Mouse (Mus musculus): ENCODE data around the gene Cd24a. TPM values are rescaled to one million over a fixed set of nuclear protein-coding genes. Genes with fewer than 3 reads are reported as not detected.

Gene Cd24a
- 376 TPM in 2 replicates for polyA plus RNA-seq (2016; fragmentation: Nextera tagmentation; extraction: Ambion mirVana)

DNA sequence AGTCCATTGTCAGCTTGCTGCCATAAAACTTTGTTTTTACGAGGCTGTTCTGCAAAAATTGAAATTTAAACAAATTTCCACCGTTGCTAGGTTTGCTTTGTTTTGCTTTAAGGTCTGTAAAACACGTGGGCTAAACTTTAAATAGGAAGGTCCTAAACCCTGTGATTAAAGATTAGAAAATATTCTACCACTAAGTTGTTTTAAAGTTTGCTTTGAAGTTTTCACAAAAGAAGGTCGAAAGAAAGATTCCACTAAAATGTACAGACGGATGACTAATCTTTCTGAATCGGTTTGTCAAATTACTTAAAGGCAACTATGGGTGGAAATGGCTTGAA, at the start of gene Cd24a:
Gene Cd24a, plus strand, starts transcription at position 288 of the 335 bp plus-strand sequence.
- no peak for ATAC-seq (ENCODE audit: insufficient number of reproducible peaks, insufficient read depth, low FRiP score, low TSS enrichment)
- peak within 1 kb of the TSS; percentile 75 for H3K4me2 ChIP-seq (replicated peaks)
- under 1% methylated on average over 6 of the region's 6 CpGs for WGBS

DNA sequence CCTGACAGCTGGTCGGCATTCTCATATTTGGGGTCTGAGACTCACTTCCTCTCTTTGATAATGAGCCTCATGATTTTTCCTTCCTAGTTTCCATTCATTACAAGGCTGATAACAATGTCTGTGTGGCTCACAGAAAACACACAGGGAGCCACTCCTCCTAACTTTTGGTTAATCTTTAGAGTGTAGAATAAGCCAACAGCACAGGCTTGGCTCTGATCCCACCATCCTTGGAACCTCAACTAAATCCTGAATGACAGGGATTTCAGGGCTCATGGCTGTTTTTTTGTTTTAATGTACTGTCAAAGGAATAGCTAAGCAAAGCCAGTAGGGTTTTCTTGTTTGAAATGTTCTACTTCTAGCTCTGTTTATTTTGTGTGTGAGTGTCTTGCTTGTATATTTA, 43.7 kb upstream of the Cd24a start:
- no peak overlapping the region for H3K27ac ChIP-seq
- H3K36me3 ChIP-seq = peaks cover 47% of the 10 kb centered on the region
- H3K9me3 ChIP-seq = no peaks in the 10 kb centered on the region
- no peak overlapping the region for H3K4me3 ChIP-seq
- WGBS = 80% methylated on average over 1 of the region's 1 CpGs
- peaks cover 3% of the 10 kb centered on the region for H3K4me1 ChIP-seq
- no peak overlapping the region for H3K4me2 ChIP-seq (replicated peaks)
- no peak for ATAC-seq (ENCODE audit: insufficient number of reproducible peaks, insufficient read depth, low FRiP score, low TSS enrichment)
- H3K27me3 ChIP-seq = no peaks in the 10 kb centered on the region
- H3K9ac ChIP-seq = no peak overlapping the region

More for the DNA sequence above, at the start of gene Cd24a:
- H3K27ac ChIP-seq = peak within 1 kb of the TSS; percentile 98
- H3K9ac ChIP-seq = peak within 1 kb of the TSS; percentile 91
- H3K9me3 ChIP-seq = no peaks in the 10 kb centered on the region
- peaks cover 18% of the 10 kb centered on the region for H3K4me1 ChIP-seq
- H3K36me3 ChIP-seq = peaks cover 12% of the 10 kb centered on the region
- peak within 1 kb of the TSS; percentile 61 for H3K4me3 ChIP-seq
- H3K27me3 ChIP-seq = no peaks in the 10 kb centered on the region

DNA sequence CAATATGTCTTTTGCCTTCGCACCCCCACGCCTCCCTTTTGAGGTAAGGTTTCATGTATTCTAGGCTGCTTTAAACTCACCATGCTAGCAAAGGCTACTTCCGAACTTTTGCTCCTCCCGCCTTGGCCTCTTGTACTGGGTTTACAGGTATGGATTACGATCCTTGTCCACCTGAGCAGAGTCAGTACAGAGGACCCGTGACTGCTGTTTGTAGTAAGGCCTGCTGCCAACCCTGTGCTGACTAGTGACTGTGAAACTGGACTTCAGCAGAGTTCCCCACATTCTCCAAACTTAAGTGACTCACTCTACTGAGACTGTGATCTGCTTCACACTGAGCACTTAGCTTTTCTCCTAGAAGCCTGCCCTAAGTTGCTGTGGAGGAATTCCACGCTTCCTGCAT, 40.4 kb upstream of the Cd24a start:
- WGBS = 88% methylated on average over 7 of the region's 7 CpGs
- no peak overlapping the region for H3K27ac ChIP-seq
- no peak overlapping the region for H3K4me3 ChIP-seq
- H3K27me3 ChIP-seq = no peaks in the 10 kb centered on the region
- H3K9me3 ChIP-seq = no peaks in the 10 kb centered on the region
- no peak overlapping the region for H3K9ac ChIP-seq
- no peak for ATAC-seq (ENCODE audit: insufficient number of reproducible peaks, insufficient read depth, low FRiP score, low TSS enrichment)
- no peak overlapping the region for H3K4me2 ChIP-seq (replicated peaks)
- H3K4me1 ChIP-seq = peaks cover 9% of the 10 kb centered on the region
- H3K36me3 ChIP-seq = peaks cover 15% of the 10 kb centered on the region

DNA sequence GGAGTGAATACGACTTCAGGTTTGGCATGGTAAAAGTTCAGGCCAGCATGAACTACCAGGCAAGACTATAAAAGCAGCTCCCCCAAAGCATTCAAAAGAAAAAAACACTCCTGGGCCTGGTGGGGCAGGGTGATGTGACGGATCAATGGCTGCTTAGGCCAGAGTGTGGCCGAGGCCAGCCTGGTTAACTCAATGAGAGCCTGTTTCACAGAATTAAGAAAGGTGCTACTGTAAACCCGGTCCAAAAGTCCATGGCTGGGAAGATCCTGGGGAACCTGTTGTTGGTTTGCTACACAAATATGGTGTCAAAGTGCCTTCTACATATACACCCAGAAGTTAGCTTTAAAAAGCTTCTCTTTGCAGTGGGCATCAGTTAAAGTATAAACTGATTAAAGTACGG, 39.3 kb upstream of the Cd24a start:
- 88% methylated on average over 5 of the region's 5 CpGs for WGBS
- H3K36me3 ChIP-seq = 0 out of 2 replicates have a peak, but pooled peaks cover 10% of the 10 kb centered on the region
- H3K27me3 ChIP-seq = no peaks in the 10 kb centered on the region
- ATAC-seq (ENCODE audit: insufficient number of reproducible peaks, insufficient read depth, low FRiP score, low TSS enrichment) = no peak
- no peaks in the 10 kb centered on the region for H3K9me3 ChIP-seq
- H3K4me2 ChIP-seq (replicated peaks) = no peak overlapping the region
- H3K4me3 ChIP-seq = no peak overlapping the region
- no peak overlapping the region for H3K27ac ChIP-seq
- no peak overlapping the region for H3K9ac ChIP-seq
- H3K4me1 ChIP-seq = peaks cover 9% of the 10 kb centered on the region

DNA sequence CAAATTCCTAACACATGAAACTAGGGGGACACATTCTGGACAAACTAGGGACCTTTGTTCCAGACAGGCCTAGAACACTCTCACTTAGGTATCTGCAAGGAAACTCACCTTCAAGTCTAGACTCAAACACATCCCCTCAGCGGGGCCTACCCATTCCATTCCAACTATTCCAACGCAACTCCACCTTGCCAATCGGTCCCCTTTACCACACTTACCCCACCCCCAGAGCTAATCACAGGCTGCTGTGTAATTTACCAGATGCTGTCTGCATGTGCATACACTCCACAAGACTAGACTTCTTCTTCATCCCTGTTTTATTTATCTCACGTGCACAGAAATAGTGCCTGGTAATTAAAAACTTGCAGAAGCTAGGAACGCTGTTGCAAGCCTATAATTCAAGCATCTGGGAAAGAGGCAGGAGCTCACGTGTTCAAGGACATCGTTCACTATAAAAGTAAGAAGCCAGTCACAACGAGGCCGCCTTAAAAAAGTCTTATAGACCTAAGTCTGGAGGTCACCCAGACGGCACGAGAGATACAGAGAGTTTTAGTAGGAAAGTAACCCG, 38.3 kb upstream of the Cd24a start:
- 18% methylated on average over 12 of the region's 12 CpGs for WGBS
- ATAC-seq (ENCODE audit: insufficient number of reproducible peaks, insufficient read depth, low FRiP score, low TSS enrichment) = no peak
- Histone ChIP-seq H3K36me3 (0 out of 2 replicates have a peak, but pooled peaks cover 10% of the 10 kb centered on the region), H3K9me3 (no peaks in the 10 kb centered on the region), H3K9ac (peak overlapping the region; percentile 86), H3K27ac (no peak overlapping the region), H3K4me3 (peak overlapping the region; percentile 83), H3K4me2 (replicated peaks) (peak overlapping the region; percentile 56), H3K4me1 (peaks cover 9% of the 10 kb centered on the region), H3K27me3 (no peaks in the 10 kb centered on the region)

DNA sequence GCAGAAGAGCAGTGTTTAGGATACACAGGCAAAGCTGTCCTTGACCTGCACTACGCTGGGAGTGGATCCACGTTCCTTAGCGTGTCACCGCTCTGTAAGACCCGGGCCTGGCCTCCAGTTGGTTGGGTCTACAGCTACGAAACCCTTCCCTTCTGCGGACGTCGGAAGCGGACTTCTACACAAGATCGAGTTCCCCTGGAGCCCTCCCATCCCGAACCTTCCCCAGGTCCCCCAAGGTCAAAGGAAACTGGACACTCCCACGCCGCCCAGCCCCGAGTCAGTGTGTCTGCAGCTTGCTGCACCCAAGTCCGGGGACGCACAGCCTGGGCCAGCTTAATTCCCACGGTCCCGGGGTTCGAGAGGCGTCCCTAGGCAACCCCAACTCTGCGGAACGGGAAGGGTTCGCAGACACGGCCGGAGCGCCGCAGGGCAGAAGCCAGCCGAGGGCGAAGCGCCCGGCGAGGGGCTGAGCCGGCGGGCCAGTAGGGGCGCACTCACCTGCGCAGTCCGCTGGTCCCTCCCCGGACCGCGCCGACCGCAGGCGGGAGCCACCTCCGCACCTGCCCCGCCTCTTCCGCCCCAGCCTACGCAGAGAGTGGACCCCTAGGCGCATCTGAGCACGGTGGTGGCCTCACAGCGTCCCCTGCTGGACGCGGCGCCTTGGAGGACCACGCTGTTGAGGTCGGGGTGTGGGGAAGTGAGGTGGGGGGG, 37.5 kb upstream of the Cd24a start, which contains the start of gene 1700021F05Rik:
Gene 1700021F05Rik, minus strand, starts transcription at position 553 of the 711 bp plus-strand sequence.
- peak within 1 kb of the TSS; percentile 83 for H3K4me3 ChIP-seq

DNA sequence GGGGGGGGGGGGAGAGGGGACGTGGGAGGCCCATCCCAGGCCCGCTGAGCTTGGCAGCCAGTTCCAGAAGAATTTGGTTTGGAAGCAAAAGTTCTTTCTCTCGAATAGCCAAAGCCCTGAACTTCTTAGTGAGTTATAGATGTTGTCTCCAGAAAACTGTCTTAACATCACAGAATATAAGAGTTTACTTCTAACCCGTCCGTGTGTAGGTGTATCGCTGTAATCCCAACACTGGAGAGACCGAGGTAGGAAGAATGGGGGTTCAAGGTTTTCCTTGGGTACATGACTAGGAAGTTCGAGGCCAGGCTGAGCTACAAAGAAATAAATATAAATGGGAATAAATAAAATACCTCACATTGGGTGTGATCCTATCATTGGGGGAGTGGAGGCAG, 36.9 kb upstream of the Cd24a start:
- Histone ChIP-seq H3K9me3 (no peaks in the 10 kb centered on the region), H3K27me3 (no peaks in the 10 kb centered on the region), H3K36me3 (0 out of 2 replicates have a peak, but pooled peaks cover 3% of the 10 kb centered on the region), H3K4me2 (replicated peaks) (0 out of 2 replicates have a peak overlapping the region, but pooled peaks have one; percentile 56), H3K4me1 (peaks cover 9% of the 10 kb centered on the region), H3K4me3 (peak overlapping the region; percentile 83), H3K9ac (no peak overlapping the region), H3K27ac (no peak overlapping the region)
- ATAC-seq (ENCODE audit: insufficient number of reproducible peaks, insufficient read depth, low FRiP score, low TSS enrichment) = 0 out of 2 replicates have a peak, but pooled peaks have one; percentile 7
- 52% methylated on average over 7 of the region's 8 CpGs for WGBS

More for the DNA sequence above, 37.5 kb upstream of the Cd24a start, which contains the start of gene 1700021F05Rik:
- H3K4me1 ChIP-seq = peaks cover 9% of the 10 kb centered on the region
- H3K9ac ChIP-seq = peak within 1 kb of the TSS; percentile 86
- 0 out of 2 replicates have a peak, but pooled peaks cover 9% of the 10 kb centered on the region for H3K36me3 ChIP-seq
- 0% methylated on average over 53 of the region's 56 CpGs for WGBS
- ATAC-seq (ENCODE audit: insufficient number of reproducible peaks, insufficient read depth, low FRiP score, low TSS enrichment) = peak; percentile 99
- H3K27ac ChIP-seq = peak within 1 kb of the TSS; percentile 67
- no peaks in the 10 kb centered on the region for H3K9me3 ChIP-seq
- no peaks in the 10 kb centered on the region for H3K27me3 ChIP-seq
- peak within 1 kb of the TSS; percentile 56 for H3K4me2 ChIP-seq (replicated peaks)

DNA sequence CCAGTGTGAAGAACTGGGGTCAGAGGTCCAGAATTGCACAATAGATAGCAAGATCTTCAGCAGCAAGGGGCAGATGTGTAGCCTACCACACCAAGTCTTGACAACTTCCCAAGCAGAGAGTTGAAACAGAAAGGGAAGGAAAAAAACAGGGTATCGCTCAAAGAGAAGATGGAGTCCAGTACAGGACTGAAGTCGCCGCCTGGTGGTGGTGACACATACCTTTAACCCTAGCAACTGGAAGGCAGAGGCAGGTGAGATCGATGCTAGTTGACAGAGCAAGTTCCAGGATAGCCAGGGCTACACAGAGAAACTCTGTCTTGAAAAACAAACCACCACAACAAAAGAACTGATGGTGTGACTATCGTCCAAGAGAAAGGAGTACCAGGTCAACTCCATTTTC, 28.7 kb upstream of the Cd24a start:
- no peak overlapping the region for H3K4me3 ChIP-seq
- H3K4me2 ChIP-seq (replicated peaks) = no peak overlapping the region
- no peak overlapping the region for H3K27ac ChIP-seq
- 65% methylated on average over 5 of the region's 5 CpGs for WGBS
- no peak overlapping the region for H3K9ac ChIP-seq
- H3K9me3 ChIP-seq = no peaks in the 10 kb centered on the region
- ATAC-seq (ENCODE audit: insufficient number of reproducible peaks, insufficient read depth, low FRiP score, low TSS enrichment) = no peak
- H3K27me3 ChIP-seq = no peaks in the 10 kb centered on the region
- H3K36me3 ChIP-seq = no peaks in the 10 kb centered on the region
- no peaks in the 10 kb centered on the region for H3K4me1 ChIP-seq

DNA sequence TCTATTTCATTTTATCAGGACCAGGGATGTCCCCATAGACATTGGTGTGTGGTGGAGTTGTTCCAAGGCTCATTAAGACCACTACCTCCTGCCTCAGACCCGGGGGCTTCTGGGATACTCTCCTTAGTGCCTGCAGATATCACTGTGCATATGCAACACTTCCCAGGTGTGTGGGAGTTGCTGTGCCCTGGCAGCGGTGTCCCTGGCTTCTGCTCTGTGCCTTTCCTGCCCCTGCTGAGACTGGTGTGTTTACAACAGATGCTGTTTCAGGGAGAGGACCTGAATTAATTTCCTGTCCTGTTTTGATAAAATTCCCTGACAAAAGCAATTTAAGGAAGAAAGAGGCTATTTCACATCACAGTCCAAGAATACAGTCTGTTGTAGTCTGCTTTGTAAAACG, 27.2 kb upstream of the Cd24a start:
- no peak for ATAC-seq (ENCODE audit: insufficient number of reproducible peaks, insufficient read depth, low FRiP score, low TSS enrichment)
- no peak overlapping the region for H3K4me2 ChIP-seq (replicated peaks)
- no peaks in the 10 kb centered on the region for H3K4me1 ChIP-seq
- no peak overlapping the region for H3K27ac ChIP-seq
- WGBS = 43% methylated on average over 3 of the region's 3 CpGs
- no peaks in the 10 kb centered on the region for H3K27me3 ChIP-seq
- no peaks in the 10 kb centered on the region for H3K36me3 ChIP-seq
- no peak overlapping the region for H3K4me3 ChIP-seq
- no peaks in the 10 kb centered on the region for H3K9me3 ChIP-seq
- no peak overlapping the region for H3K9ac ChIP-seq

DNA sequence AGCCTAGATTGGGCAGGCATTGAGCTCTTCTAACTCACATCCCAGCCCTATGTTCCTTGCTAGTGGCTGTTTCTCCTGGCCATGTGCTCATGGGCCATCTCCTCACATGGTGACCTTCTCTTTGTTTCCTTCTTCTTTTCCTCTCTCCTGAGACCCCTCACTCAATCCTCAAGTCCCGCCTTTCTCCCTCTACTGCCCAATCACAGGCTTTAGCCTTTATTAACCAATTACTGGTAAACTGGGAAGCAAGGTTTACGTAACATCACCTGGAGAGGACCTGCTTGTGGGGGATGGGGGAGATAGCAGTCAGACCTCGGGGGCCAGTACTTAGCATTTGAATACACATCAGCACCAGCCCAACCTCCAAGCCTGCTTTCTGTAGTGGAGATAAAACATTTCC, 26.7 kb upstream of the Cd24a start:
- ATAC-seq (ENCODE audit: insufficient number of reproducible peaks, insufficient read depth, low FRiP score, low TSS enrichment) = no peak
- H3K4me1 ChIP-seq = no peaks in the 10 kb centered on the region

DNA sequence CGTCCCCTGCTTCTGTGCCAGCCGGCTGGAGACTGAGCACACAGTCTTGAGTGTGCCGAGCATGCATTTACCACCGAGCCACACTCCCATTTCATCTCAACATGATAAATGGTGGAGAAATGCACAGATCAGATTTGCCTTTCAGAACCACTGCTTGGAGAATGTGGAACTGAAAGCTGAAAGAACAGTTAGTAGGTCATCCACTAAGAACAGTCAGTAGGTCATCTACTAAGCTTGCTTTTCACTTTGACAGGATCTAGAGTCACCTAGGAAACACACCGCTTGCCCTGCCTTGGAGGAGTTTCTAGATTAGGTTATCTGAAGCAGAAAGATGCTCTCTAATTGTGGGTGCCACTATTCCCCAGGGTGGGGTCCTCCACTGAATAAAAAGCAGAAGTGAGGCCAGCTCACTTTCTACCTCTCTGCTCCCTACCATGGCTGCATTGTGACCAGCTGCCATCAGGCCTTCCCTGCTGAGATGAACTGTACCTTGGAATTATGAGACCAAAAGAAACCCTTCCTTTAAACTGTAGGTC, 20.4 kb upstream of the Cd24a start:
- H3K36me3 ChIP-seq = no peaks in the 10 kb centered on the region
- no peaks in the 10 kb centered on the region for H3K27me3 ChIP-seq
- no peaks in the 10 kb centered on the region for H3K4me1 ChIP-seq
- no peaks in the 10 kb centered on the region for H3K9me3 ChIP-seq
- H3K27ac ChIP-seq = no peak overlapping the region
- ATAC-seq (ENCODE audit: insufficient number of reproducible peaks, insufficient read depth, low FRiP score, low TSS enrichment) = no peak
- 90% methylated on average over 5 of the region's 5 CpGs for WGBS
- no peak overlapping the region for H3K4me2 ChIP-seq (replicated peaks)
- H3K9ac ChIP-seq = no peak overlapping the region
- no peak overlapping the region for H3K4me3 ChIP-seq

More for the DNA sequence above, 26.7 kb upstream of the Cd24a start:
- H3K4me3 ChIP-seq = no peak overlapping the region
- no peaks in the 10 kb centered on the region for H3K36me3 ChIP-seq
- H3K27me3 ChIP-seq = no peaks in the 10 kb centered on the region
- H3K4me2 ChIP-seq (replicated peaks) = no peak overlapping the region
- no peak overlapping the region for H3K27ac ChIP-seq
- WGBS = 22% methylated on average over 3 of the region's 3 CpGs
- no peaks in the 10 kb centered on the region for H3K9me3 ChIP-seq
- no peak overlapping the region for H3K9ac ChIP-seq

DNA sequence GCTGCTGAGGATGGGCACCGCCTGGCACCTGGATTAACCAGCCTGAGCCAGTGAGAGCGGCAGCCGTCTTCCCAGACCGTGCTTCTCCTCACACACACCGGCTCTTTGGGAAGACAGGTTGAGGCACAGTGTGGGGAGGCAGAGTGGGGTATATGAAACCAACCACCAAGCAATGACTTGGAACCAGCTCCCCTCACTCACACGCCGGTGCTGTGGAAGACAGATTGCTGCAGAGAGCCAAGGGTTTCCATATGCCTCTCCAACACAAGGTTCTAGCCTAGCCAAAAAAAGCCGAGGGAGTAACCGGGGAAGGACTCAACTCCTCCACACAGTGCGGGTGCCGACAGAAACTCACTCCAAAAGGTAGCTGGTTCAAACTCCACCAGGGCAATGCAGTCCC, 18.8 kb upstream of the Cd24a start:
- Histone ChIP-seq H3K27ac (no peak overlapping the region), H3K9ac (no peak overlapping the region), H3K4me2 (replicated peaks) (no peak overlapping the region), H3K4me1 (no peaks in the 10 kb centered on the region), H3K27me3 (no peaks in the 10 kb centered on the region), H3K36me3 (no peaks in the 10 kb centered on the region), H3K4me3 (no peak overlapping the region), H3K9me3 (no peaks in the 10 kb centered on the region)
- WGBS = 75% methylated on average over 11 of the region's 11 CpGs
- no peak for ATAC-seq (ENCODE audit: insufficient number of reproducible peaks, insufficient read depth, low FRiP score, low TSS enrichment)

Data from embryonic facial prominence, embryonic 12.5 days (tissue).